Mouse (Mus musculus) hindbrain, embryonic 15.5 days (tissue): ENCODE results near the gene Sdk1. TPM values are rescaled to one million over a fixed set of nuclear protein-coding genes. Genes with fewer than 3 reads are reported as not detected.

Experiments used
- ATAC-seq: fragments of 200-750 bp; cut with Nextera tagmentation; 2 replicates; pipeline ENCODE4 v1.8.0; 2017; ENCODE audit warnings: low read depth, moderate number of reproducible peaks, moderate TSS enrichment; ENCODE audit not compliant: low FRiP score
- H3K27ac ChIP-seq: fragments of 300-500 bp; sonication (generic); replicated peaks from 2 replicates; pipeline ENCODE4 v1.5.1; 2015; ENCODE audit warnings: mild to moderate bottlenecking, inconsistent platforms
- H3K27me3 ChIP-seq: fragments of 300-500 bp; sonication (generic); 2 replicates; pipeline ENCODE4 v1.6.1; 2015; ENCODE audit warnings: control low read depth, inconsistent platforms
- H3K36me3 ChIP-seq: fragments of 300-500 bp; sonication (generic); 2 replicates; pipeline ENCODE4 v1.6.1; 2015; ENCODE audit warnings: control low read depth, inconsistent platforms
- H3K4me1 ChIP-seq: fragments of 300-500 bp; sonication (generic); replicated peaks from 2 replicates; pipeline ENCODE4 v1.6.1; 2015; ENCODE audit warnings: control low read depth, inconsistent platforms
- H3K4me2 ChIP-seq: fragments of 300-500 bp; sonication (generic); 2 replicates; pipeline ENCODE4 v1.6.1; 2015; ENCODE audit warnings: moderate library complexity, mild to moderate bottlenecking, inconsistent platforms
- H3K4me3 ChIP-seq: fragments of 300-500 bp; sonication (generic); 2 replicates; pipeline ENCODE4 v1.5.1; 2015; ENCODE audit warnings: mild to moderate bottlenecking, inconsistent platforms
- H3K9ac ChIP-seq: fragments of 300-500 bp; sonication (generic); 2 replicates; pipeline ENCODE4 v1.6.1; 2015; ENCODE audit warnings: inconsistent platforms
- H3K9me3 ChIP-seq: fragments of 300-500 bp; sonication (generic); 2 replicates; pipeline ENCODE4 v1.6.1; 2016; ENCODE audit warnings: control low read depth, inconsistent platforms
- WGBS: fragments of 180-500 bp; shearing (Covaris S2); methylation state at CpG from one replicate; pipeline ENCODE4 v1.1.7; 2015; 5-methylcytosine and 5-hydroxymethylcytosine counted together
- polyA plus RNA-seq: library from polyadenylated mRNA; unstranded; fragments of >200 nt; fragmentation: Nextera tagmentation; extraction: Ambion mirVana; gene quantifications from 2 replicates; pipeline ENCODE4 v1.2.1, GENCODE M21; 2015

Sdk1 gene
- polyA plus RNA-seq, 1 experiment from 2014 or later = 2.5 TPM

DNA sequence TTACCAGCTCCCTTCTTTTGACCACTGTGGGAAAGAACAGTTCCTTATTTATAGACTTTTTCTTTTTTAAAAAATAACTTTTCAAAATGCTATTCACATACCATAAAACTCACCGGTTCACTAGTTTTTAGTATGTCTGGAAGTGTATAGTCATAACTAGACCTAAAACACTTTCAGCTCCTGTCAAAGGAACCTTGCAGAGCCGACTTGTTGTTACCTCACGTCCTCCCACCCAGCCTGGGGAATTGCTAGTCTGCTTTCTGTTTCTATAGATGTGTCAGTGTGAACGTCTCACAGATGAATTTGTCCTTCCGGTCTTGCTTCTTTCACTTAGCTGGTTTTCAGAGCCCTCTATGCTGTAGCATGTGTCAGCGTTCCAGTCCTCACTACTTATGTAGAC, 35.8 kb downstream of the Sdk1 start:
- H3K27ac ChIP-seq = no peak overlapping the region
- H3K27me3 ChIP-seq = no peaks in the 10 kb centered on the region
- H3K4me2 ChIP-seq = no peak overlapping the region
- no peak overlapping the region for H3K4me3 ChIP-seq
- no peak overlapping the region for H3K9ac ChIP-seq
- H3K4me1 ChIP-seq = no peaks in the 10 kb centered on the region
- ATAC-seq = no peak
- whole genome bisulfite sequencing = 91% methylated on average over 6 of the region's 6 CpGs
- no peaks in the 10 kb centered on the region for H3K9me3 ChIP-seq
- no peaks in the 10 kb centered on the region for H3K36me3 ChIP-seq

GRCm38 (mm10) chr5:141281751-141282150, 40.5 kb downstream of the Sdk1 start:
- Histone ChIP-seq H3K36me3 (no peaks in the 10 kb centered on the region), H3K27ac (no peak overlapping the region), H3K4me2 (no peak overlapping the region), H3K27me3 (no peaks in the 10 kb centered on the region), H3K4me3 (no peak overlapping the region), H3K4me1 (no peaks in the 10 kb centered on the region), H3K9ac (no peak overlapping the region), H3K9me3 (no peaks in the 10 kb centered on the region)
- WGBS = 81% methylated on average over 2 of the region's 2 CpGs
- no peak for ATAC-seq

DNA sequence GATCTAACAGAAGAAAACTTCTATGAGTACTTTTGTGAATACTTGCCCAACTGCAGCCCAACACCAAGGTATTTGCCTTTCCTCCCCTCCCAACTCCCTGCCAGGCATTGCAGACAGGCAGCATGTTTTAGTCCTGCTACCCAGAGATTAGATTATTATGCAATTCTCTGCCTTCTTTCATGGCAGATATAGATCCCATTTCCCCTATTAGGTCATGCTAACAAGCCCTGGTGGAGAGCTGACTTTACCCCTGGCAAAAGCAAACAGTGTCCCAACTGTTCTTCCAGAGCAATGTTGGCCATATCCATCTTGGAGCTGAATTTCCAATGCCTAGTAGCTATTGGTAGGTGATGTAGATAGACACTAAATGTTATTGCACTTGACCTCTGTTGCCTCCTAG, 48.3 kb downstream of the Sdk1 start:
- Histone ChIP-seq H3K9me3 (no peaks in the 10 kb centered on the region), H3K27me3 (no peaks in the 10 kb centered on the region), H3K27ac (no peak overlapping the region), H3K9ac (no peak overlapping the region), H3K4me3 (no peak overlapping the region), H3K36me3 (no peaks in the 10 kb centered on the region), H3K4me1 (no peaks in the 10 kb centered on the region), H3K4me2 (no peak overlapping the region)
- ATAC-seq = no peak

DNA sequence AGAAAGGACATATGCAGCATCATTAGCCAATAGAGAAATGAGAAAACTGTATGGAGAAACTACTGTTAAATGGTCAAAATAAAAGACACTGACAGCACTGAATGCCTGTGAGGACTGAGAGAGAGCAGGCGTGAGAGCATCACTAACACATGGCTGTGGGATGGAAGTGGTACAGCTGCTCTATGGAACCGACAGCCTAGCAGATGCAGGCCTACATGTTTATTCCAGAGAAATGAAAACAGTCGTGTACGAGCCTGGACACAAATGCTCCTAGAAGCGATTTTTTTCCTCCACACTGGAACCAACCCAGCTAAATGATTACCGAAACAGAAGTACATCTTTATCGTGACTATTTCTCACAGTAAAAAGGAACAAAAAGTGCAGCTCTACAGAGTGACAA, 54.0 kb downstream of the Sdk1 start:
- H3K27me3 ChIP-seq = no peaks in the 10 kb centered on the region
- H3K27ac ChIP-seq = no peak overlapping the region
- H3K4me2 ChIP-seq = no peak overlapping the region
- ATAC-seq = no peak
- no peak overlapping the region for H3K9ac ChIP-seq
- no peaks in the 10 kb centered on the region for H3K36me3 ChIP-seq
- H3K4me1 ChIP-seq = no peaks in the 10 kb centered on the region
- 81% methylated on average over 7 of the region's 7 CpGs for WGBS
- H3K9me3 ChIP-seq = no peaks in the 10 kb centered on the region
- no peak overlapping the region for H3K4me3 ChIP-seq

DNA sequence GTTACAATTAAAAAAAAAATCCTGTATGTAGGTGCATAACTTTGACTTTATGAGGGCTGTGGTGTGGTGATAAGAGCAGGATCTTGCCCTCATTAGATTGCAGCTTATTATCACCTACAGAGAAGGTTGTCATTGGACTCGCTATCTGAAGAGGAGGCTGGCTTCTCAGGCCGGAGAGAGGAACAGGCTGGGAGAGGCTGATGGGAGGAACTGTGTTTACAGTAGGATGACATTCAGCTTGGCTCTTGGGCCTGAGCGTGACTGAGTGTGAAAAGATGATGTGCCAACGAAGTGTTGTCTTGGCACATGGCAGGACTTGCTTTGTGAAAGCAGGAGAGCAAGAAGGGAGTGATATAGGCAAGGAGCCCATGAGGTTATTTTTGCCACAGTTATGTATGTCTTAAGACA, 61.0 kb downstream of the Sdk1 start:
- H3K9ac ChIP-seq = no peak overlapping the region
- 74% methylated on average over 4 of the region's 4 CpGs for WGBS

GRCm38 (mm10) chr5:141303746-141304145, 62.5 kb downstream of the Sdk1 start:
- ATAC-seq = no peak
- no peak overlapping the region for H3K27ac ChIP-seq
- no peak overlapping the region for H3K4me2 ChIP-seq
- H3K4me1 ChIP-seq = no peaks in the 10 kb centered on the region
- no peak overlapping the region for H3K4me3 ChIP-seq
- WGBS = 60% methylated on average over 2 of the region's 2 CpGs
- no peaks in the 10 kb centered on the region for H3K36me3 ChIP-seq
- H3K9me3 ChIP-seq = no peaks in the 10 kb centered on the region
- no peak overlapping the region for H3K9ac ChIP-seq
- H3K27me3 ChIP-seq = no peaks in the 10 kb centered on the region

More for the DNA sequence above, 61.0 kb downstream of the Sdk1 start:
- Histone ChIP-seq H3K4me1 (no peaks in the 10 kb centered on the region), H3K9me3 (no peaks in the 10 kb centered on the region), H3K36me3 (no peaks in the 10 kb centered on the region), H3K4me2 (no peak overlapping the region), H3K27ac (no peak overlapping the region), H3K27me3 (no peaks in the 10 kb centered on the region), H3K4me3 (no peak overlapping the region)
- ATAC-seq = no peak

- no peak for ATAC-seq
- Histone ChIP-seq H3K9ac (no peak overlapping the region), H3K27ac (no peak overlapping the region), H3K36me3 (no peaks in the 10 kb centered on the region), H3K4me2 (no peak overlapping the region), H3K4me1 (no peaks in the 10 kb centered on the region), H3K4me3 (no peak overlapping the region), H3K9me3 (no peaks in the 10 kb centered on the region), H3K27me3 (no peaks in the 10 kb centered on the region)
- 58% methylated on average over 2 of the region's 2 CpGs for WGBS
Measured at GRCm38 (mm10) chr5:141304706-141305105, 63.4 kb downstream of the Sdk1 start.

- no peaks in the 10 kb centered on the region for H3K4me1 ChIP-seq
- H3K4me3 ChIP-seq = no peak overlapping the region
- H3K27me3 ChIP-seq = no peaks in the 10 kb centered on the region
- no peaks in the 10 kb centered on the region for H3K9me3 ChIP-seq
- H3K4me2 ChIP-seq = no peak overlapping the region
- WGBS = 80% methylated on average over 1 of the region's 1 CpGs
- no peak overlapping the region for H3K9ac ChIP-seq
- H3K27ac ChIP-seq = no peak overlapping the region
- H3K36me3 ChIP-seq = no peaks in the 10 kb centered on the region
- no peak for ATAC-seq
Measured at GRCm38 (mm10) chr5:141310641-141311040, 69.4 kb downstream of the Sdk1 start.

GRCm38 (mm10) chr5:141311801-141312200, 70.5 kb downstream of the Sdk1 start:
- H3K4me1 ChIP-seq = no peaks in the 10 kb centered on the region
- H3K27me3 ChIP-seq = no peaks in the 10 kb centered on the region
- WGBS = 77% methylated on average over 2 of the region's 2 CpGs
- H3K36me3 ChIP-seq = no peaks in the 10 kb centered on the region
- no peak overlapping the region for H3K9ac ChIP-seq
- no peak overlapping the region for H3K4me2 ChIP-seq
- ATAC-seq = no peak
- H3K4me3 ChIP-seq = no peak overlapping the region
- no peaks in the 10 kb centered on the region for H3K9me3 ChIP-seq
- no peak overlapping the region for H3K27ac ChIP-seq

DNA sequence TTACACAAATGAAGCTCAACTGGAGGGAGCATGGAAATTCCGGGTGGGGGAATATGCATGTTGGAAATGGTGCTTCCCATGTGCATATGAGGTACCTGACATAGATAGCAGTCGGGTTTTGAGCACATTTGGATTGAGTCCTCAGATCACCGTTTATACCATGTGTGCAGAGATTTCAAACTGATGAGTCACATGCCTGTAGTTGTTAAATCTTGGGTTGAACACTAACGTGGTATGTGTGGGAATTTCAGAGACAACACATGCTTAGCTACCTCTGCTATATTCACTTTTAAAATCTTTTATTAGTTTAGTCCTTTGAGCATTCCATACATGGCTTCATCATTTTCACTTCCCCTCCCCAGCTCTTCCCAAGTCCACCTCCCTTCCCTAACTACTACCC, 71.0 kb downstream of the Sdk1 start:
- H3K36me3 ChIP-seq = no peaks in the 10 kb centered on the region
- H3K4me3 ChIP-seq = no peak overlapping the region
- H3K27ac ChIP-seq = no peak overlapping the region
- H3K9me3 ChIP-seq = no peaks in the 10 kb centered on the region
- no peaks in the 10 kb centered on the region for H3K4me1 ChIP-seq
- 95% methylated on average over 4 of the region's 4 CpGs for WGBS
- no peak overlapping the region for H3K9ac ChIP-seq
- H3K4me2 ChIP-seq = no peak overlapping the region
- H3K27me3 ChIP-seq = no peaks in the 10 kb centered on the region
- ATAC-seq = no peak

GRCm38 (mm10) chr5:141317095-141317494, 75.8 kb downstream of the Sdk1 start:
- no peak overlapping the region for H3K4me2 ChIP-seq
- H3K9ac ChIP-seq = no peak overlapping the region
- no peak for ATAC-seq
- no peak overlapping the region for H3K4me3 ChIP-seq
- H3K36me3 ChIP-seq = no peaks in the 10 kb centered on the region
- H3K4me1 ChIP-seq = no peaks in the 10 kb centered on the region
- H3K9me3 ChIP-seq = no peaks in the 10 kb centered on the region
- no peak overlapping the region for H3K27ac ChIP-seq
- no peaks in the 10 kb centered on the region for H3K27me3 ChIP-seq
- 66% methylated on average over 4 of the region's 4 CpGs for WGBS

- Histone ChIP-seq H3K36me3 (no peaks in the 10 kb centered on the region), H3K27me3 (no peaks in the 10 kb centered on the region), H3K9ac (no peak overlapping the region), H3K9me3 (no peaks in the 10 kb centered on the region), H3K4me2 (no peak overlapping the region), H3K27ac (no peak overlapping the region), H3K4me3 (no peak overlapping the region), H3K4me1 (no peaks in the 10 kb centered on the region)
- WGBS = 78% methylated on average over 4 of the region's 4 CpGs
- no peak for ATAC-seq
Measured at GRCm38 (mm10) chr5:141324910-141325309, 83.6 kb downstream of the Sdk1 start.

GRCm38 (mm10) chr5:141344376-141344775, 103.1 kb downstream of the Sdk1 start:
- no peak overlapping the region for H3K9ac ChIP-seq
- no peaks in the 10 kb centered on the region for H3K27me3 ChIP-seq
- peaks cover 5% of the 10 kb centered on the region; the same call in 1 of the 2 replicates for H3K4me1 ChIP-seq
- WGBS = 59% methylated on average over 4 of the region's 4 CpGs
- no peaks in the 10 kb centered on the region for H3K36me3 ChIP-seq
- H3K9me3 ChIP-seq = no peaks in the 10 kb centered on the region
- no peak overlapping the region for H3K4me3 ChIP-seq
- no peak overlapping the region for H3K27ac ChIP-seq
- no peak overlapping the region for H3K4me2 ChIP-seq
- 0 out of 2 replicates have a peak, but pooled peaks have one; percentile 34 for ATAC-seq
